Mouse (Mus musculus): ENCODE measurements around the gene Edar. TPM values are rescaled to one million over a fixed set of nuclear protein-coding genes. Genes with fewer than 3 reads are reported as not detected.

Edar gene
- total RNA-seq, 4 experiments from 2014 or later: 0.34 to 0.78 (median 0.43) TPM

- no peak for DNase-seq (ENCODE audit: low spot score in 2 of 2)
Measured at GRCm38 (mm10) chr10:58651270-58652042, 24.0 kb downstream of the Edar start.

- DNase-seq (ENCODE audit: low spot score in 2 of 2): no peak
Measured at GRCm38 (mm10) chr10:58648787-58649186, 26.7 kb downstream of the Edar start.

GRCm38 (mm10) chr10:58644671-58645070 is 30.8 kb downstream of the Edar start:
- DNase-seq (ENCODE audit: low spot score in 2 of 2): no peak

- DNase-seq (ENCODE audit: low spot score in 2 of 2): no peak
Measured at GRCm38 (mm10) chr10:58644194-58644593, 31.3 kb downstream of the Edar start.

- no peak for DNase-seq (ENCODE audit: low spot score in 2 of 2)
Measured at GRCm38 (mm10) chr10:58643001-58643400, 32.5 kb downstream of the Edar start.

GRCm38 (mm10) chr10:58641631-58642030 is 33.8 kb downstream of the Edar start:
- no peak for DNase-seq (ENCODE audit: low spot score in 2 of 2)

- DNase-seq (ENCODE audit: low spot score in 2 of 2): no peak
Measured at GRCm38 (mm10) chr10:58640446-58641400, 34.7 kb downstream of the Edar start.

GRCm38 (mm10) chr10:58639291-58639690 is 36.2 kb downstream of the Edar start:
- no peak for DNase-seq (ENCODE audit: low spot score in 2 of 2)

GRCm38 (mm10) chr10:58636431-58637080 is 38.9 kb downstream of the Edar start:
- no peak for DNase-seq (ENCODE audit: low spot score in 2 of 2)

- no peak for DNase-seq (ENCODE audit: low spot score in 2 of 2)
Measured at GRCm38 (mm10) chr10:58633507-58633906, 41.9 kb downstream of the Edar start.

- DNase-seq (ENCODE audit: low spot score in 2 of 2): peak in 1 of 2 experiments; percentile 18
Measured at GRCm38 (mm10) chr10:58627569-58627968, 47.9 kb downstream of the Edar start.

- DNase-seq (ENCODE audit: low spot score in 2 of 2): no peak
Measured at GRCm38 (mm10) chr10:58624848-58625711, 50.4 kb downstream of the Edar start.

- DNase-seq (ENCODE audit: low spot score in 2 of 2): no peak
Measured at GRCm38 (mm10) chr10:58619266-58619665, 56.2 kb downstream of the Edar start.

GRCm38 (mm10) chr10:58618501-58619216 is 56.8 kb downstream of the Edar start:
- DNase-seq (ENCODE audit: low spot score in 2 of 2): no peak

- DNase-seq (ENCODE audit: low spot score in 2 of 2): no peak
Measured at GRCm38 (mm10) chr10:58616565-58616964, 58.9 kb downstream of the Edar start.

- DNase-seq (ENCODE audit: low spot score in 2 of 2): no peak
Measured at GRCm38 (mm10) chr10:58614601-58615000, 60.9 kb downstream of the Edar start.

GRCm38 (mm10) chr10:58610484-58611261 is 64.8 kb downstream of the Edar start:
- no peak for DNase-seq (ENCODE audit: low spot score in 2 of 2)

GRCm38 (mm10) chr10:58608858-58609257 is 66.6 kb downstream of the Edar start:
- DNase-seq (ENCODE audit: low spot score in 2 of 2): no peak

GRCm38 (mm10) chr10:58606356-58606755 is 69.1 kb downstream of the Edar start:
- DNase-seq (ENCODE audit: low spot score in 2 of 2): no peak

Data from left cerebral cortex, adult 8-10 months (tissue).